15 mouse cellular contexts compared by ENCODE assay signal in genomic region chr4:152647084-152647483, GRCm38 (mm10).
DNase-seq lines count a peak whose midpoint lies in the region; ATAC-seq and TF ChIP-seq lines count a peak whose summit lies in the region.
"Had no signal": no experiment of that assay in that cellular context is flagged by ENCODE, and none has a peak within 500 bp of the region (broad histone marks: within the 10 kb centered on the region; RNA-seq: fewer than 3 reads in every experiment).

No protein-coding gene starts in this region.

- H3K27ac ChIP-seq in kidney, embryonic 15.5 days, result no peak overlapping the region
- H3K27ac ChIP-seq: forebrain, embryonic 10.5 days; forebrain, embryonic 13.5 days; gastrocnemius, adult 2 months; intestine, embryonic 15.5 days had no signal

- H3K4me3 ChIP-seq in kidney, embryonic 15.5 days (replicated peaks), result no peak overlapping the region
- peak overlapping the region; percentile 13; the same call in 1 of the 2 replicates for H3K4me3 ChIP-seq in E14TG2a.4 (replicated peaks; ENCODE audit: low read length)
- H3K4me3 ChIP-seq: forebrain, embryonic 10.5 days; forebrain, embryonic 13.5 days; gastrocnemius, adult 2 months; hindbrain, embryonic 13.5 days; intestine, embryonic 15.5 days had no signal

- H3K27me3 ChIP-seq in kidney, embryonic 15.5 days, result no peaks in the 10 kb centered on the region
- H3K27me3 ChIP-seq in E14TG2a.4 (ENCODE audit: insufficient read depth, low read length), result peaks cover 15% of the 10 kb centered on the region
- H3K27me3 ChIP-seq: CH12.LX; forebrain, embryonic 13.5 days; hindbrain, embryonic 13.5 days; intestine, embryonic 15.5 days had no signal

- H3K9me3 ChIP-seq in kidney, embryonic 15.5 days (replicated peaks), result no peaks in the 10 kb centered on the region
- H3K9me3 ChIP-seq in E14TG2a.4 (ENCODE audit: low read length), result no peaks in the 10 kb centered on the region
- H3K9me3 ChIP-seq: forebrain, embryonic 10.5 days; forebrain, embryonic 13.5 days; hindbrain, embryonic 13.5 days; intestine, embryonic 15.5 days had no signal

- no peak overlapping the region for H3K4me2 ChIP-seq in kidney, embryonic 15.5 days
- H3K4me2 ChIP-seq: forebrain, embryonic 13.5 days; heart, embryonic 11.5 days; hindbrain, embryonic 13.5 days; intestine, embryonic 15.5 days had no signal

- H3K4me1 ChIP-seq in kidney, embryonic 15.5 days, result peaks cover 12% of the 10 kb centered on the region
- H3K4me1 ChIP-seq in E14TG2a.4 (replicated peaks; ENCODE audit: low read depth, low read length), result peaks cover 33% of the 10 kb centered on the region
- H3K4me1 ChIP-seq: intestine, embryonic 15.5 days had no signal

- peak; percentile 41 to 49 for DNase-seq in cerebellum, postnatal 14 days
- DNase-seq in kidney, adult 11 months, result peak; percentile 4
- no peak for DNase-seq in layer of hippocampus, adult 9-11 months
- DNase-seq: forebrain, postnatal 0 days; gastrocnemius, adult 2 months; gastrocnemius, postnatal 14 days had no signal

- 81% methylated on average over 14 of the region's 14 CpGs for WGBS in kidney, embryonic 15.5 days

- ATAC-seq in cerebellum, adult (ENCODE audit: insufficient number of reproducible peaks, low FRiP score, low TSS enrichment), result no peak
- ATAC-seq in kidney, embryonic 15.5 days (replicated peaks; ENCODE audit: low FRiP score), result no peak
- ATAC-seq: forebrain, embryonic 13.5 days; forebrain, postnatal 0 days; intestine, embryonic 15.5 days had no signal

- TF ChIP-seq CTCF in E14TG2a.4 (conservative IDR thresholded peaks at IDR 0.05; ENCODE audit: low read length), result no peak

- no peak overlapping the region for H3K9ac ChIP-seq in kidney, embryonic 15.5 days
- H3K9ac ChIP-seq: forebrain, embryonic 13.5 days; forebrain, postnatal 0 days; hindbrain, embryonic 13.5 days; intestine, embryonic 15.5 days had no signal

- no peaks in the 10 kb centered on the region for H3K36me3 ChIP-seq in kidney, embryonic 15.5 days
- H3K36me3 ChIP-seq in E14TG2a.4 (ENCODE audit: insufficient read depth, low read length), result no peaks in the 10 kb centered on the region
- H3K36me3 ChIP-seq: forebrain, embryonic 10.5 days; hindbrain, embryonic 13.5 days; intestine, embryonic 15.5 days had no signal
